Mouse (Mus musculus): ENCODE measurements around the gene Dusp7. TPM values are rescaled to one million over a fixed set of nuclear protein-coding genes. Genes with fewer than 3 reads are reported as not detected.

The Dusp7 gene
- total RNA-seq, 2 experiments from 2014 or later: 56.6 to 56.8 TPM

DNA sequence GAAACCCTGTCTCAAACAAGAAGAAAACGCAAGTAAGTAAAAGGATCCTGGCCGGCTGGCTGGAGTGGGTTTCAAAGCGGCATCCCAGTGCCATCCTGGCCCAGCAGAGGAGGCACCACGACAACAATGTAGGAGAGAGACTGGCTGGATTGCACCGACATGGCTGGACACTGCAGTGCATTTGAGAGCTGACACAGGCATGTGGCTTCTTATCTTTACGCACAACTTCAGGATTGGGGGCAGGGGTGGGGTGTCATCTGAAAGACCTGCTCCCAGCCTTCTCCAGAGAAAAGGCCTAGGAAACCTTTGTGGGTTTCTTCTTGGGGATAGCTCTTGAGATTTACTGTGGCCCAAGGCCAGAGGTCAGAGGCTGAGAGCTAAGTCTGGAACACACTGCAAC is 43.3 kb downstream of the Dusp7 start:
- intact Hi-C loops (cut with DNase I): no loop called here
- DNase-seq: no peak

DNA sequence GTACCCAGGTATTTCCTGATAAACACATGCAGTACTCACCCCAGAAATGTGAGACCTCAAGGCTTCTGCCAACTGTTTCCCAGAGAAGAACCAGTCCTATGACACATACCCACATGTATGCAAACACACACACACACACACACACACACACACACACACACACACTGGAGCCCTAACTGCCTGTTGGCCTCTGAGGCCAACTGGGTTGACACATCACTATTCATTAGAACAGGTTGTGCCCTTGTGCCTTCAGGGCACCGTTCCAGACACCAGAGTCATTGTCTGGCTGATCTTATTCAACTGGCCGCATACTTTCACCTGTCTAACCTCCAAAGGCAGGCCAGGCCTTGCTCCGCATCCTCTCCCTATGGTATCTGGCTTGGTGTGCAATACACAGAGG is 43.8 kb downstream of the Dusp7 start:
- intact Hi-C loops (cut with DNase I): no loop called here
- DNase-seq: no peak

DNA sequence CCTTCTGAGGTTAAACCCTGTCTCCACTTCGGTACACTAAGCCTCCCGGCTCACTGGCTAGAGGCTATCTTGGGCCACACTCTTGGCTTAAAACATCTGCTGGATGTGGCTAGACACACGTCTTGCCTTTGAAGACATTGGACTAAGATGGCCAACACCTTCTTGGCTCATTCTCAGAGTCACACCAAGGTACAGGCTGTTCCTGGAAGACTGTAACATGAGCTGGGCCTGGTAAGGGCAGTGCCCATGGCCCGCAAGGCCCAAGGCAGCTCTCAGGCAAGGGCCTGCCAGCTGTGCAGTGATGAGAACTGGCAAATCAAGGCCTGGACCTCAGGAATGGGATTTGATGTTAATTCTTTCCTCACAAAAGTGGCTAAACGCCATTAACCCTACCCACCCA is 45.2 kb downstream of the Dusp7 start:
- intact Hi-C loops (cut with DNase I): no loop called here
- DNase-seq: no peak

DNA sequence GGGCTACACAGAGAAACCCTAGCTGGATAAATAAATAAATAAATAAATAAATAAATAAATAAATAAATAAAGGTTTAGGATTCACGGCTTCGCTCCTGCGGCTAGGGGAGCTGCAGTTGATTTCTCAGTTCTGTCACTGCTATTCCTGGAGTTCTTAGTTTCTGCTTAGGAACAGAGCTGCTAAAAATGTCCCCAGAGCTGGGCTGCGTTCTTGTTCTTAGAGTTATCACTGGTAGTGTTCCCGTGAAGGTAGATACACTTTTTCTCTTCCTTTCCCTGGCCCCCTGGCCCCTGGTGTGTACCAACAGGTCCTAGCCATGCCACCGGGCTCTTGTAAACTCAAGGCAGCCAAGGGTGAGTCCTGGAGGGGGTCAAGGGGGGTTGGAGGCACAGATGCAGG is 48.4 kb downstream of the Dusp7 start:
- DNase-seq: no peak
- intact Hi-C loops (cut with DNase I): loop anchor here (2.0 kb wide), 1 partner anchor 30 kb away; no protein-coding TSS in a partner anchor

DNA sequence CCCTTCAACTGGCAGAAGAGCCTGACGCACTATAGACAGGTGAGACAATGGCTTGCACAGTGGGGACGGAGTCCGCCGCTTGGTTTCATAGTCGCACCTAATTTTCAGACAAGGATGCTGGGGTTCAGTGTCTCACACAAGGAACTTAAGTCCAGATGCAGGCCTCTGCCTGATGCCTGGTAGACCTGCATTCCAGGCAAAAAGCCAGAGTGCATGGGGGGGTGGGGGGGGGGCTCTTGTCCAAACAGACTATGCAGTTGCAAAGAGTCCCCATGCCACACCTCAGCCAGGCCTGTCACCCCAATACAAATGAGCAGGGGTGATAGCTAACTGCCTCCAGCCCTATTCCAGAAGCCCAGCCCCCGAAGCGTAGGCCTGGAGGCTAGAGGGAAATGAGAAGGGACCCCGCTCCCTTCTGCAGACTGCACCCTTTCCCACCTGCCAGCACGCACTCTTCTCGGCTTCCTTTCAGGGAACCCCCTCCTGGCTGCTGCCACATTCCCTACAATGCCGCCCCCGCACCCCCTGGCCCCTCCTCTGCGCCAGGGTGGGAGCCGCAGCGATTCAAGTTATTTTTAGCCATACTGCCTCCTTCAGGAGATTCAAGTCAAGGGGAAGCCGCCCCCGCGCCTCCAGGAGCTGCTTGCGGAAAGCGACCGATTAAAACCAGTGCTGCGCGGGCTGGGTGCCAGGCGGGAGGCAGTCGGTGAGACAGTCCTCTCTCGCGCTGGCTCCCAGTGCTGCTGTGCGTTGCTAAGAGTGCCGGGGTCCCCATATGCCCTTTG is 49.6 kb downstream of the Dusp7 start:
- peak; percentile 78 to 83 for DNase-seq
- intact Hi-C loops (cut with DNase I): loop anchor here (1.0 to 2.0 kb wide), 2 partner anchors 31 to 49 kb away; no protein-coding TSS in a partner anchor

DNA sequence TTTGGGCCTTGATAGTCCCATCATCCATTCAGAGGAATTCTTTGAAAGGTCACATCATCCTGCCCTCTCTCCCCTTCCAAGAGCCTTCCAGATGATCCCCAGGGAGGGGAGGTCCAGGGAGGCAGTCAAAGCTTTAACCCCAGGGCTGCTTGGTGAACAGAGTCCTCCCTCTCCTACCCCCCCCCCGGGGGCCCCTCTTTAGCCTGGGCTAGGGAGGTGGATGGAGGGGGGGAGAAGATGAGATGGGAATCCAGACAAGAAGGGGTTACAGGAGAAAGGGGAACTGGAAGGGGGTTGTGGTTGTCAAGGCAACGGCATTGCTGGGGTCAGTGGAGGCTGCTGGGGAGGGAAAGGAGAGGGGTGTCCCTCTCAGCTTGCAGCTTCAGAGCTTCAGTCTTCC is 52.2 kb downstream of the Dusp7 start:
- intact Hi-C loops (cut with DNase I): loop anchor here (1.0 to 5.0 kb wide), 4 partner anchors 70 to 263 kb away; partner anchors contain the start of gene Glyctk
- DNase-seq: no peak

DNA sequence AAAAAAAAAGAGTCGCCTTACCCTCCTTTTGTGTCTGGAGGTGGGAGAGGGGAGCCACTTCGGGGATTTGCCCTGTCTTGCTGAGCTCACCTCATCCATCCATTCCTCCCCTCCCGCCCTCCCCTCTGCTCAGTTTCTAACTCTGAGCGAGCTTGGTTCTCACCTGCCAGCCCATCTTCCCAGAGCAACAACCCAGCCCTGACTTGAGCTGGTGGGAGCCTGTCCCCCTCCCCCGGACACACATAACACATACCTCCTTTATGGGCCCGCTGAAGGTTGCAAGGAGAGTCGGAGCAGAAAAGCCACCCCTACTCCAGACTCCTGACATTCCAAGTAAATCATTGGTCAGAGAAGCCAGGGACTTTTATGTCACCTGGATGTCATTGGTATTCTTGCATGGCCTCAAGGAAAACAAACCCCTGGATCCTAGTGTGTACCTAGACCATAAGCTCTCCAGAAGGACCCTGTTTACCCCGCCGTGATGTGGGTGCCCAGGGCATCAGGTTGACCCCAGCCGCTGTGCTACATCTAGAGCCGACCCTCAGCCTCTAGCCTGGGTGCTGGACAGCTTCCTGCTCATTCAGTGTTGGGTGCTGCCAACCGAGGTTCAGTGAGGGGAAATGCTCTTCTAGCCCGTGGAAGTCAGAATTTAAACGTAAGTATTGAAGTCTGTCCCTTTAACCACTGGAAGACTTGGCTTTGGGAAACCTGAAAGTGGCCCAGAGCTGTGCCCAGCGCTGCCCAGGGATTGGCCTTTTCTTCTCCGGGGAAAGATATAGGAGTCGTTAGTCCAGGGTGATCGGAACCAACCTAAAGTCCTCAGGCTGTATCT is 52.8 kb downstream of the Dusp7 start:
- intact Hi-C loops (cut with DNase I): loop anchor here (1.0 to 5.0 kb wide), 4 partner anchors 71 to 264 kb away; partner anchors contain the start of gene Glyctk
- DNase-seq: no peak

DNA sequence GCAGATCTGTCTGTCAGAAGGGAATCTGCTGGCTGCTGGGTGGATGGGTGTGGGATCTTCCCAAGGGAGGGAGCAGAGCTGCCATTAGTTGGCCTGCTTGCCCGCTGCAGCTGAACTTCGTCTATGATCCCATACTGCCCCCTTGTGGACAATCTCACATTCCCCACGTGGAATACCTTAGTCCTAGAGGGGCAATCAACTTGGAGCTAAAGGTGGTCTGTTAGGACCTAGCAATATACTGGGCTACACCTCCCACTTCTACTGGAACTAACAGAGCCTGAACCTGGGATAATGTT is 53.4 kb downstream of the Dusp7 start:
- intact Hi-C loops (cut with DNase I): loop anchor here (1.0 to 5.0 kb wide), 4 partner anchors 72 to 265 kb away; partner anchors contain the start of gene Glyctk
- DNase-seq: peak; percentile 85 to 88

Other genes with a start within 250 kb of the Dusp7 start
- 1 to 10 TPM; 1.3 to 1.7 TPM for gene Glyctk, start 210.5 kb upstream of the Dusp7 start, total RNA-seq (2021)
- 10 to 100 TPM; 34.6 to 43.4 TPM for gene Wdr82, start 197.7 kb upstream of the Dusp7 start, total RNA-seq (2021)
- gene Ppm1m, start 168.9 kb upstream of the Dusp7 start, total RNA-seq (2021): 10 to 100 TPM; 12.2 to 13.8 TPM
- gene Twf2, start 165.5 kb upstream of the Dusp7 start, total RNA-seq (2021): 100 to 1,000 TPM; 266 to 269 TPM
- gene Tlr9, start 146.0 kb upstream of the Dusp7 start, total RNA-seq (2021): 1 to 10 TPM in 1 of 2 experiments, under 1 TPM in 1; 0.47 to 1.1 TPM
- 100 to 1,000 TPM; 298 to 524 TPM for gene Alas1, start 120.0 kb upstream of the Dusp7 start, total RNA-seq (2021)
- 1 to 10 TPM; 4.1 TPM for gene Poc1a, start 87.6 kb upstream of the Dusp7 start, total RNA-seq (2021)
- gene Rpl29, start 60.8 kb downstream of the Dusp7 start, total RNA-seq (2021): 100 to 1,000 TPM; 281 to 289 TPM
- gene Acy1, start 69.7 kb downstream of the Dusp7 start, total RNA-seq (2021): 10 to 100 TPM; 24.9 to 27.0 TPM
- gene Abhd14b, start 78.8 kb downstream of the Dusp7 start, total RNA-seq (2021): 1 to 10 TPM; 7.2 to 8.3 TPM
- 10 to 100 TPM; 20.9 to 25.1 TPM for gene Abhd14a, start 79.0 kb downstream of the Dusp7 start, total RNA-seq (2021)
- 10 to 100 TPM; 72.8 to 73.4 TPM for gene Pcbp4, start 84.7 kb downstream of the Dusp7 start, total RNA-seq (2021)
- gene Gpr62, start 97.3 kb downstream of the Dusp7 start, total RNA-seq (2021): not detected
- 10 to 100 TPM; 24.9 to 27.7 TPM for gene Rrp9, start 107.3 kb downstream of the Dusp7 start, total RNA-seq (2021)
- gene Parp3, start 108.3 kb downstream of the Dusp7 start, total RNA-seq (2021): 10 to 100 TPM; 27.2 to 33.7 TPM
- not detected for gene Iqcf1, start 131.3 kb downstream of the Dusp7 start, total RNA-seq (2021)
- not detected for gene Iqcf5, start 145.9 kb downstream of the Dusp7 start, total RNA-seq (2021)
- gene Iqcf3, start 193.0 kb downstream of the Dusp7 start, total RNA-seq (2021): not detected
- not detected for gene Iqcf4, start 202.4 kb downstream of the Dusp7 start, total RNA-seq (2021)

Measured in heart, postnatal 36 days (tissue).